Mouse (Mus musculus): Measurements from ENCODE around the gene Vmn1r119. TPM values are rescaled to one million over a fixed set of nuclear protein-coding genes. Genes with fewer than 3 reads are reported as not detected.

Vmn1r119 gene
- polyA plus RNA-seq (2017; shearing (Covaris generic)), result under 1 TPM in 1 of 2 experiments, not detected in 1; 0.23 TPM

GRCm38 (mm10) chr7:21012355-21012754 is at the start of gene Vmn1r119:
Vmn1r119 (minus strand) TSS chr7:21012455.

DNA sequence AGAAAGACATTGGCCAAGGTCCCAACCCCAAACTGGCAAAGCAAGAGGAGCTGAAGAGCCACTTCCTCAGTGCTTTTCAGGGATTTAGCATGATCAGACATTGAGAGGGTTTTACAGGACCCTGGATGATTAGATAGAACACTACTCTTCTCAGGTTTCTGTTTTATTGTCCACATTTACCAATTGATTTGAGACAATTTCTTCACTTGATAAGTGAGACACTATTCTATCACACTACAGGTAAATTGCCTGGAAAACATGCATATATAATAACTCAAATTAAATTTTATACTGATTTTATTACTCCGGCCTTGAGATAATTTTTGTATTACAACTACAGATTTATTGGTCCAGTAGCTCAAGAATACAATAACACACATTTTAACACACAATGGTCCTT is 41.4 kb upstream of the Vmn1r119 start, which contains the start of gene Vmn1r120:
Gene Vmn1r120 (minus strand): TSS at position 101 of the 400 bp plus-strand sequence.

Other genes with a start within 250 kb of the Vmn1r119 start
- not detected for gene Vmn1r112, start 241.3 kb downstream of the Vmn1r119 start, polyA plus RNA-seq (2017; shearing (Covaris generic))
- not detected for gene Vmn1r113, start 225.2 kb downstream of the Vmn1r119 start, polyA plus RNA-seq (2017; shearing (Covaris generic))
- gene Vmn1r114, start 200.3 kb downstream of the Vmn1r119 start, polyA plus RNA-seq (2017; shearing (Covaris generic)), result not detected
- gene Vmn1r115, start 167.5 kb downstream of the Vmn1r119 start, polyA plus RNA-seq (2017; shearing (Covaris generic)), result not detected
- not detected for gene Vmn1r116, start 140.2 kb downstream of the Vmn1r119 start, polyA plus RNA-seq (2017; shearing (Covaris generic))
- gene Vmn1r117, start 128.3 kb downstream of the Vmn1r119 start, polyA plus RNA-seq (2017; shearing (Covaris generic)), result not detected
- not detected for gene Vmn1r118, start 100.1 kb downstream of the Vmn1r119 start, polyA plus RNA-seq (2017; shearing (Covaris generic))
- gene Vmn1r120, start 41.3 kb upstream of the Vmn1r119 start, polyA plus RNA-seq (2017; shearing (Covaris generic)), result not detected
- gene Vmn1r121, start 86.1 kb upstream of the Vmn1r119 start, polyA plus RNA-seq (2017; shearing (Covaris generic)), result under 1 TPM in 1 of 2 experiments, not detected in 1; 0.39 TPM
- not detected for gene Vmn1r122, start 121.7 kb upstream of the Vmn1r119 start, polyA plus RNA-seq (2017; shearing (Covaris generic))
- not detected for gene Vmn1r123, start 149.7 kb upstream of the Vmn1r119 start, polyA plus RNA-seq (2017; shearing (Covaris generic))
- not detected for gene Gm5157, start 178.0 kb upstream of the Vmn1r119 start, polyA plus RNA-seq (2017; shearing (Covaris generic))
- gene Vmn1r124, start 248.2 kb upstream of the Vmn1r119 start, polyA plus RNA-seq (2017; shearing (Covaris generic)), result not detected

All from activated CD4-positive, CD25-positive, alpha-beta regulatory T cell (primary cell).